Mouse (Mus musculus) hindbrain, embryonic 16.5 days (tissue): ENCODE measurements around the gene Trdmt1. TPM values are rescaled to one million over a fixed set of nuclear protein-coding genes. Genes with fewer than 3 reads are reported as not detected.
A peak's percentile ranks its signal among the peaks of the same experiment; 100 is the strongest.

Source experiments
- ATAC-seq: fragments of 200-750 bp; cut with Nextera tagmentation; 2 replicates; pipeline ENCODE4 v1.8.0; 2017; ENCODE audit warnings: moderate TSS enrichment, moderate library complexity
- H3K27ac ChIP-seq: fragments of 300-500 bp; sonication (generic); 2 replicates; pipeline ENCODE4 v1.5.1; 2014; ENCODE audit warnings: low read depth, mild to moderate bottlenecking, control low read depth, low read length, moderate library complexity
- H3K27me3 ChIP-seq: fragments of 300-500 bp; sonication (generic); replicated peaks from 2 replicates; pipeline ENCODE4 v1.6.1; 2014; ENCODE audit warnings: low read length; ENCODE audit not compliant: control insufficient read depth, insufficient read depth
- H3K36me3 ChIP-seq: fragments of 300-500 bp; sonication (generic); 2 replicates; pipeline ENCODE4 v1.6.1; 2014; ENCODE audit warnings: mild to moderate bottlenecking, low read length, moderate library complexity, mixed read lengths; ENCODE audit not compliant: control insufficient read depth, insufficient read depth
- H3K4me1 ChIP-seq: fragments of 300-500 bp; sonication (generic); 2 replicates; pipeline ENCODE4 v1.6.1; 2014; ENCODE audit warnings: low read depth, low read length; ENCODE audit not compliant: control insufficient read depth, insufficient read depth
- H3K4me2 ChIP-seq: fragments of 300-500 bp; sonication (generic); 2 replicates; pipeline ENCODE4 v1.6.1; 2014; ENCODE audit warnings: mild to moderate bottlenecking, low read length, control low read depth, moderate library complexity
- H3K4me3 ChIP-seq: fragments of 300-500 bp; sonication (generic); 2 replicates; pipeline ENCODE4 v1.5.1; 2014; ENCODE audit warnings: mild to moderate bottlenecking, low read length, control low read depth, moderate library complexity
- H3K9ac ChIP-seq: fragments of 300-500 bp; sonication (generic); 2 replicates; pipeline ENCODE4 v1.6.1; 2014; ENCODE audit warnings: low read depth, mild to moderate bottlenecking, control low read depth, low read length, moderate library complexity
- H3K9me3 ChIP-seq: fragments of 300-500 bp; sonication (generic); 2 replicates; pipeline ENCODE4 v1.6.1; 2014; ENCODE audit warnings: mild to moderate bottlenecking, low read length, moderate library complexity; ENCODE audit not compliant: control insufficient read depth
- WGBS: fragments of 180-500 bp; shearing (Covaris S2); extraction: QIAGEN DNeasy Blood & Tissue Kit; methylation state at CpG from one replicate; pipeline ENCODE4 v1.1.7; 2014; 5-methylcytosine and 5-hydroxymethylcytosine counted together
- polyA plus RNA-seq: library from polyadenylated mRNA; unstranded; fragments of >200 nt; fragmentation: Nextera tagmentation; extraction: Ambion mirVana; gene quantifications from 2 replicates; pipeline ENCODE4 v1.2.1, GENCODE M21; 2015

Trdmt1 gene
- polyA plus RNA-seq, 1 experiment from 2014 or later: 8.6 TPM

GRCm38 (mm10) chr2:13575287-13575801 is 30.9 kb upstream of the Trdmt1 start:
- Histone ChIP-seq H3K9ac (peak overlapping the region; percentile 84), H3K36me3 (peaks cover 4% of the 10 kb centered on the region), H3K27me3 (no peaks in the 10 kb centered on the region), H3K27ac (peak overlapping the region; percentile 83), H3K4me1 (peaks cover 26% of the 10 kb centered on the region), H3K9me3 (no peaks in the 10 kb centered on the region), H3K4me2 (peak overlapping the region; percentile 91), H3K4me3 (peak overlapping the region; percentile 85)
- under 1% methylated on average over 13 of the region's 13 CpGs for WGBS
- no peak for ATAC-seq

DNA sequence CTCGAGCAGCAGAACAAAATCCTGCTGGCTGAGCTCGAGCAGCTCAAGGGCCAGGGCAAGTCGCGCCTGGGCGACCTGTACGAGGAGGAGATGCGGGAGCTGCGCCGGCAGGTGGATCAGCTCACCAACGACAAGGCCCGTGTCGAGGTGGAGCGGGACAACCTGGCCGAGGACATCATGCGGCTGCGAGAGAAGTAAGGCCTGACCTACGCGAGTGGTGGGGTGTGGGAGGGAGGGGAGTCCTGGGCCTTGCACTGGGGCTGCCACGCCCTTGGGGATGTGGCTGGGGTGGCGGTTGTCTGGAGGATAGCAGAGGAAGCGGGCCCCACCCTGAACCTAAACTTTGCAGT is 30.3 kb upstream of the Trdmt1 start:
- 0% methylated on average over 20 of the region's 21 CpGs for WGBS
- peak overlapping the region; percentile 85 for H3K4me3 ChIP-seq
- H3K27me3 ChIP-seq: no peaks in the 10 kb centered on the region
- 0 out of 2 replicates have a peak, but pooled peaks have one; percentile 10 for ATAC-seq
- H3K9ac ChIP-seq: peak overlapping the region; percentile 84
- H3K36me3 ChIP-seq: peaks cover 4% of the 10 kb centered on the region
- peak overlapping the region; percentile 83 for H3K27ac ChIP-seq
- peak overlapping the region; percentile 91 for H3K4me2 ChIP-seq
- H3K4me1 ChIP-seq: peaks cover 26% of the 10 kb centered on the region
- no peaks in the 10 kb centered on the region for H3K9me3 ChIP-seq

DNA sequence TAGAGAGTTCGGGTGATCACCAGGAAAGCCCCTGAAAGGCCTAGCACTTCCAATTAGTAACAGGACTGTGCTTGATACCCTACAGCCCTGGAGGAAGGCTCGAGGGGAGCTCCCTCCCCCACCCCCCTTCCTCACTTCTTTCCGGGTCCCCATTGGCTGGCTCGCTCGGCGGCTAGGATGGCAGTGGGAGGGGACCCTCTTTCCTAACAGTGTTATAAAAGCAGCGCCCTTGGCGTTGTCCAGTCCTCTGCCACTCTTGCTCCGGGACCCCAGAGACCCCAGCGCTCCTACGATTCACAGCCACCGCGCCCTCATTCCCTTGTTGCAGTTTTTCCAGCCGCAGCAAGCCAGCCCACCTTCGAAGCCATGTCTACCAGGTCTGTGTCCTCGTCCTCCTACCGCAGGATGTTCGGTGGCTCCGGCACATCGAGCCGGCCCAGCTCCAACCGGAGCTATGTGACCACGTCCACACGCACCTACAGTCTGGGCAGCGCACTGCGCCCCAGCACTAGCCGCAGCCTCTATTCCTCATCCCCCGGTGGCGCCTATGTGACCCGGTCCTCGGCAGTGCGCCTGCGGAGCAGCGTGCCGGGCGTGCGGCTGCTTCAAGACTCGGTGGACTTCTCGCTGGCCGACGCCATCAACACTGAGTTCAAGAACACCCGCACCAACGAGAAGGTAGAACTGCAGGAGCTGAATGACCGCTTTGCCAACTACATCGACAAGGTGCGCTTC is 29.8 kb upstream of the Trdmt1 start:
- H3K4me1 ChIP-seq: peaks cover 26% of the 10 kb centered on the region
- WGBS: under 1% methylated on average over 46 of the region's 46 CpGs
- H3K27me3 ChIP-seq: no peaks in the 10 kb centered on the region

DNA sequence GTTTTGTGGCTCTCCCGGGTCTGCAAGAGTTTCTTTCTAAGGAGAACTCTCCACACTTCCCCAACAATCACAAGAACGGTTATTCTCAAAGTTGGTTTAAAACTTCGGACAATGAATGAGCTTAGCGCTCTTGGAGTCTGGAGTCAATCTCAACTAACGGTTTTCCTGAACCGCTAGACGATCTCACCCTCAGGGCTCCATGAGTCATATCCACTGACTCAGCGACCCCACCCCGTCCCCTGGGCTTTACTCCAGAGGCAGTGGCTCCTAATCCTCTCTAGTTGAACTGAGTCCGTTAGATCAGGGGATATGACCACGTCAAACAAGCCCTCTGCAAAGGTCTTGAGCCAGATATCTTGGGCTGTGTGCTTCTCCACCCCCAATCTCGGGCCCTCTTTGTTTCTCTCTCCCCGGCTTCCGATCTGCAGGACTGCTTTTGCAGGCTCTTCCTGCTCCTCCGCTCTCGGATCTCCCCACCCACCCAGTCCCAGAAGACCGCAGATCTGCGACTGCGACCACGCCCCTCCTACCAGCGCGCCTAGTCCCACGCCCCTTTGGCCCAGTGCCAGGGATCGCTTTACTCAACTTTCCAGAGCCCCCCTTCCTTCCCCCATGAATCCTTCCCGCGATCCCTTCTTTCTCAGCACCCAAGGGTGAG is 29.1 kb upstream of the Trdmt1 start, which contains the start of gene Vim:
TSS of gene Vim (plus strand) at position 520 of the 658 bp plus-strand sequence.
- H3K27ac ChIP-seq: peak within 1 kb of the TSS; percentile 83
- peak within 1 kb of the TSS; percentile 85 for H3K4me3 ChIP-seq
- H3K9me3 ChIP-seq: no peaks in the 10 kb centered on the region
- H3K27me3 ChIP-seq: no peaks in the 10 kb centered on the region
- peak within 1 kb of the TSS; percentile 84 for H3K9ac ChIP-seq
- no peaks in the 10 kb centered on the region for H3K36me3 ChIP-seq
- peaks cover 26% of the 10 kb centered on the region for H3K4me1 ChIP-seq
- H3K4me2 ChIP-seq: peak within 1 kb of the TSS; percentile 91
- under 1% methylated on average over 26 of the region's 26 CpGs for whole genome bisulfite sequencing
- ATAC-seq: peak; percentile 92

More for the DNA sequence above, 29.8 kb upstream of the Trdmt1 start:
- peak overlapping the region; percentile 84 for H3K9ac ChIP-seq
- H3K4me3 ChIP-seq: peak overlapping the region; percentile 85
- peak overlapping the region; percentile 91 for H3K4me2 ChIP-seq
- peaks cover 4% of the 10 kb centered on the region; the same call in 1 of the 2 replicates for H3K36me3 ChIP-seq
- no peaks in the 10 kb centered on the region for H3K9me3 ChIP-seq
- peak overlapping the region; percentile 83 for H3K27ac ChIP-seq
- peak; percentile 93 for ATAC-seq

DNA sequence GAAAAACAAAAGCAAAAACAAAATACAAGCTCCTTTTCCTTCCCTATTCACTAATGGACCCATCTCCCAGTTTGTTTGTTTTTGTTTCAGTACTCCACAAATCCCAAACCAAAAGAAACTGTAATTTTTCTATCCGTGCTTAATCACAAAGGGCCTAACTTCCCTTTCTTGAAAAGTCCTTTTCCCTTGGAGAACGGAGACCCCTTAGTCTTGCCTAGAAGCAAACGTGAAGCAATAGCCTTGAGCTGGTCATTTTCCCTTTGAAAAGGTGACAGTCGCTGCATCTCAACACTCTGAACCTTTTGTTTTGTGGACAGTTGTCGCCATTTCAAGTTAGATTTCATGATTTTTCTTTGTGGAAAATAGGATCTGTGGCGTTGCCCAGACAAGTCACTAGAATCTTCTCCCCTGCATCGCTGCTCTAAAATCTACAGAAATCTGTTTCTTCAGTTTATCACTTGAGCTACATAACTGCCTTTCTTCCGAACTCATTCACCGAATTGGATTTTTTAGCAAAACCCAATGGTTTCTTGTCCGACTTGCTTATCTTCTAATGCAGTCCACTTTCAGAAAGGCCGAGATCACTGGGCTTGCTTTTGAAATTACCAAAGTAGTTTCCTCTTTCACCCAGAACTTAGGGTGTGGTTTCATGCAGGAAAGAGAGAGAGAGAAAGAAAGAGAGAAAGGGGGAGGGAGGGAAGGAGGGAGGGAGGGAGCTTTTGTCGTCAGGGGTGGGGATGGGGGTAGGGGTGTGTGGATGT is 28.4 kb upstream of the Trdmt1 start:
- Histone ChIP-seq H3K27me3 (no peaks in the 10 kb centered on the region), H3K27ac (peak overlapping the region; percentile 83), H3K9ac (peak overlapping the region; percentile 84; the same call in 1 of the 2 replicates), H3K9me3 (no peaks in the 10 kb centered on the region), H3K4me2 (peak overlapping the region; percentile 91), H3K4me1 (peaks cover 23% of the 10 kb centered on the region), H3K4me3 (peak overlapping the region; percentile 85), H3K36me3 (no peaks in the 10 kb centered on the region)
- 6% methylated on average over 12 of the region's 12 CpGs for WGBS
- 0 out of 2 replicates have a peak, but pooled peaks have one; percentile 1 for ATAC-seq

DNA sequence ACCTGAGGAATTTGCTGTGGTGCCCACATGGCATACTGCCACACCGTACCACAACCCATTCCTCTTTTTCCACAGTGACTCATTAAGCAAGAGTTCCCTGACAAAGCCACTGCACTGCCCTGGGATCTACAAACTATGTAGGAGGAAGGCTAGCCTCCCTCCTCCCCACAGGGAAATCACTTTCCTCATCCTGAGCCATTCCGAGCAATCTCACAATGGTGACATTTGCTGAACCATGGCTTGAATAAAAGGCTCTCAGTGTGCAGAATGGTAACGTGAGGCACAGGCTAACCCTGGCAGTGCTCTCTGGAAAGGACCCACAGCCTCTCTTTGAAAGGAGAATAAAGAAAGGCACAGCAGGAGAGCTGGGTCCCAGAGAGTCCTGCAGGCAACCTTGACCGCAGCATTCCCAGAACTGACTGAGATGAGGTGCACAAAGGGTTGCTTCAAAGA is 27.7 kb upstream of the Trdmt1 start:
- no peaks in the 10 kb centered on the region for H3K9me3 ChIP-seq
- H3K27me3 ChIP-seq: no peaks in the 10 kb centered on the region
- 7% methylated on average over 4 of the region's 4 CpGs for WGBS
- H3K4me3 ChIP-seq: no peak overlapping the region
- ATAC-seq: no peak
- peak overlapping the region; percentile 91 for H3K4me2 ChIP-seq
- H3K9ac ChIP-seq: no peak overlapping the region
- peaks cover 23% of the 10 kb centered on the region for H3K4me1 ChIP-seq
- peak overlapping the region; percentile 83 for H3K27ac ChIP-seq
- no peaks in the 10 kb centered on the region for H3K36me3 ChIP-seq

DNA sequence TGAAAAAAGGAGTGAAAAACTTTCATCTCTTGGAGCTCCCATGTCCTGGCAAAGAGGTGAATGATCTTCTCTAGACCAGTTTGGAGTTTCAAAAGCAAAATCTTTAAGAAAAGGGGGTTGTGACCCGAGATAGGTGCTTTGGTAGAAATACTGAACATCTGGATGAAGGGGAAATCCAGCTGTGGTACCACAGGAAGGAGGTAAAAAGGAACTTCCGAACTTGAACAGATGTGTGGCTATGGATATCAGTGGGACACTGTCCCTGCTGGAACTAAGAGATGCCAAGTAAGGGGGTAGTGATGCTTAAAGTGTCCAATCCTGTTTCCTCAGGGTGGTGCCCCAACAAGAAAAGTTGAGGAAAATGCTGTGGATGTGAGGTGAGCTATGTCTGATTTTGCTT is 25.7 kb upstream of the Trdmt1 start:
- Histone ChIP-seq H3K9me3 (no peaks in the 10 kb centered on the region), H3K4me2 (no peak overlapping the region), H3K27ac (no peak overlapping the region), H3K9ac (no peak overlapping the region), H3K4me3 (no peak overlapping the region), H3K27me3 (no peaks in the 10 kb centered on the region), H3K4me1 (peaks cover 11% of the 10 kb centered on the region), H3K36me3 (no peaks in the 10 kb centered on the region)
- WGBS: 79% methylated on average over 2 of the region's 2 CpGs
- no peak for ATAC-seq

GRCm38 (mm10) chr2:13560396-13560795 is 15.9 kb upstream of the Trdmt1 start:
- WGBS: 92% methylated on average over 2 of the region's 2 CpGs
- no peaks in the 10 kb centered on the region for H3K27me3 ChIP-seq

More at GRCm38 (mm10) chr2:13560396-13560795, 15.9 kb upstream of the Trdmt1 start:
- Histone ChIP-seq H3K4me3 (no peak overlapping the region), H3K27ac (no peak overlapping the region), H3K4me1 (no peaks in the 10 kb centered on the region), H3K36me3 (no peaks in the 10 kb centered on the region), H3K9me3 (no peaks in the 10 kb centered on the region), H3K4me2 (no peak overlapping the region), H3K9ac (no peak overlapping the region)
- no peak for ATAC-seq
